Mouse (Mus musculus) retina, postnatal 7 days (tissue): ENCODE measurements around the gene Slamf9.

Experiments
- DNase-seq: peaks from one replicate; pipeline ENCODE4 v3.0.0-alpha.2; 2012; ENCODE audit warnings: low read depth, low spot score

Slamf9 gene

DNA sequence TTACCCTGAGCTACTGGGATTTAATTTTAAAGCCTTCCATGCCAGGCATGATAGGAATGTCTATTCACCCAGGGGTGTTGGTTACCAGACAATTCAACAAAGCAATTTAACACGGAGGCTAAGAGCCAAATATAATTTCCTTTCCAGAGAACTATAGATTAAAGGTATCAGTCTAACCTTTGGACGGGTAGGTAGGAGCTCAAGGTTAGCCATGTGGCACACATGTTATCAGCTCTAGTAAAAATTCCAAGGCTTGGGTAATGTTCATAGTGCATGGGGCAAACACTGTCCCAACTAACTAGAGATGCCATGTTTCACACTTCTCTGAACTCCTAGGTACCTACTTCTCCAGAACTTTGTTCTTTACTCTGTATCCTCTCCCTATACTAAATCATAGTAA is 13.6 kb upstream of the Slamf9 start:
- DNase-seq = no peak

GRCm38 (mm10) chr1:172462534-172462933 is 12.6 kb upstream of the Slamf9 start:
- no peak for DNase-seq

DNA sequence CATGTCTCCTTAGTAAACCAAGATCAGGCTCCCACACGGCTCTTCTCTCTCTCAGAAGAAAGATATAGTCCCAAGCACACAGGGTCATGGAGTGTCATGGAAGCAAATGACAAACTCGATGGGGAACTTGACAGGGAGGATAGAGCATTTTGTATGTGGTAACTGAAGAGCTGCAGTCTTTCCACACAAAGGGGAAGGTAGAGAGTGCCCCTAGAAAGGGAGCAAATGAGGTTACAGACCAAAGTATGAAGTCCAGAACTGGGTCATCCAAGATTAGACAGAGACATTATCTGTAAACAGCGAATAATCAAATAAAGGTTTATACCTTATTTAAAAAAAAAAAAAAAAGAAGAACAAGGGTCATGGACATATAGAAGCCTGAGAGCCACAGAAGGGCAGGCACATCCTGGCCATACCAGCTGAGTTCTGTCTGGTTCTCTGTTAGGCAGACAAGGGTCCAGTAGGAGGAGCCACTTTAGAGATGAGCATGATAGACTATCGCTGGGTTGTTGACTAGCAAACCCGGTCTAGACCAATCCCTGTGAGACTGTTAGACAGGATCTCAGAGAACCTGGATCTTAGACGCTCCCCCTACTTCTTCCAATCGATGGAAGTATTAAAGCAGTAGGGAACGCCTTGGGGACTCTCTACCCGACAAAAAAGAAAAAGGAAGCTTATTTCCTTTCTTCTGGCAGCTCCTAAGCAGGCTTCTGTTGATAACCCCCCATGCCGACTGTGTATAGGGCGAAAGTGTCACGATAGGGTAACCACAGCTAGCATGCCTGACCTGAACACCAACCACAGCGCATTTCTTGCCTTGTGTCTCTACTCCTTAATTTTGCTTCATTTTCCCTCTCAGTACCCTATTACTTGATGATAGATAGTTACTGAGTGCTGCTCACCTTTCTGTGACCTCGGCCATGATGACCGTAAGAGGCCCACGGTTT is 11.5 kb upstream of the Slamf9 start:
- DNase-seq = no peak

DNA sequence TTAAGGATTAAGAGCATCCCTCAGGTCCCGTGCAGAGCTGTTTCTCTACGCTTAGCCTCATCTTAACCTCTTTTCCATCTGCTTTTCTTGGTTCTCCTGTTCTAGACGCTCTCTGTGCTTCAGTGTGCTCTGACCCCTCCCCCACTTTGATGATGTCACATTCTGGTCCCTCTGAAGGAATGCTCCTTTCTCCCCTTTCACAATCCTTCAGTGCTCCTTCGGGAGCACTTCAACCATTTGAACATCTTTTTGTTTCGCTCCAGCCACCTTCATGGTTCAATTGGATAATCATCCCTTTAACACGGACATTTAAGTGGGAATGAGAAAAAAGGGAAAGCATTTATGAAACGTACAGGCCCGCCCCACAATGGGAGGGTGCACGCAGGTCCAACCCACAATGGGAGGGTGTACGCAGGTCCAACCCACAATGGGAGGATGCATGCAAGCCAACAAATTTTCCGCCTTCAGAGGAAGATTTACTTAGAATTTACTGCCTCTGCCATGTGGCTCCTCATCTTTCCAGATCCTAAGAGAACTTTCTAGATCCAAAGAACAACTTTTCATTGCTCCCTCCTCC is 6.8 kb upstream of the Slamf9 start:
- no peak for DNase-seq

GRCm38 (mm10) chr1:172469373-172469772 is 5.8 kb upstream of the Slamf9 start:
- no peak for DNase-seq

- DNase-seq = no peak
Measured at GRCm38 (mm10) chr1:172469810-172470448, 5.2 kb upstream of the Slamf9 start.

DNA sequence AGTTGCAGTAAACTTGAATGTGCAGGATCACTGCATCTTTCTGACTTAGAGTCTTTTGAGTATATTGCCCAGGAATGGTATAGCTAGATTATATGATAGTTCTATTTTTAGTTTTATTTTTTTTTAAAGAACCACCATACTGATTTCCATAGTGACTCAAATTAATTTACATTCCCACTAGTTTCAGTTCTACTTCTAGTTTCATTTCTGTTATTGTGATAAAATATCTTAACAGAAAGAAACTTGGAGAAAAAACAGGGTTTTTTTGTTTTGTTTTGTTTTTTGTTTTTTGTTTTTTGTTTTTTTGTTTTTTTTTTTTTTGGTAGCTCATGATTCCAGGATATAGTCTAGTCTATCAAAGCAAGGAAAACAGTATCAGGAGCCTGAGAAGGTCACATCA is 2.2 kb upstream of the Slamf9 start:
- DNase-seq = no peak

GRCm38 (mm10) chr1:172474196-172474595 is 962 bp upstream of the Slamf9 start:
- DNase-seq = no peak

- no peak for DNase-seq
Measured at GRCm38 (mm10) chr1:172478020-172478419, 2.9 kb downstream of the Slamf9 start.

- DNase-seq = no peak
Measured at GRCm38 (mm10) chr1:172480376-172480775, 5.2 kb downstream of the Slamf9 start.

GRCm38 (mm10) chr1:172481111-172481510 is 6.0 kb downstream of the Slamf9 start:
- DNase-seq = no peak

GRCm38 (mm10) chr1:172481540-172482280 is 6.6 kb downstream of the Slamf9 start, which contains the start of gene Igsf9:
Igsf9 (plus strand) TSS chr1:172481788.
- DNase-seq = peak; percentile 86

- no peak for DNase-seq
Measured at GRCm38 (mm10) chr1:172482518-172483360, 7.6 kb downstream of the Slamf9 start.

- DNase-seq = no peak
Measured at GRCm38 (mm10) chr1:172483361-172483660, 8.2 kb downstream of the Slamf9 start.

- no peak for DNase-seq
Measured at GRCm38 (mm10) chr1:172484236-172484635, 9.1 kb downstream of the Slamf9 start.

GRCm38 (mm10) chr1:172484671-172485070 is 9.5 kb downstream of the Slamf9 start:
- DNase-seq = no peak

DNA sequence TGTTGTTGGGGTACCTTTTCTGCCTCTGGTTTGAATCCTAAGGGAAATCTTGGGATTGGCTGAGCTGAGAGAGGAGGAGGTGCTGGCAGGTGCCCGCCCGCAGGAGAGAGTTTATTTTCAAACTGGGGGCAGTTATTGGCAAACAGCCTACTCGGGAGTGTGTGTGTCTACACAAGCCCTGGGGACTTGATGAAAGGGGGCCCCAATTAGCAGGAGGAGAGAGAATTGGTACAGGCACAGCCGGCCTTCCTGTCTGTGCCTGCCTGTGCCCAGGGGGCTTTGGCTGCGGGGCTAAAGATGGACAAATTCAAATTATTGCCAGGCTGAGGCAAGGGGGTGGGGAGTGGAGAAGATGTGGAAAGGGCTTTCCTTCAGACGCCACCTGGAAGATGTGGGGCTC is 10.7 kb downstream of the Slamf9 start:
- no peak for DNase-seq

DNA sequence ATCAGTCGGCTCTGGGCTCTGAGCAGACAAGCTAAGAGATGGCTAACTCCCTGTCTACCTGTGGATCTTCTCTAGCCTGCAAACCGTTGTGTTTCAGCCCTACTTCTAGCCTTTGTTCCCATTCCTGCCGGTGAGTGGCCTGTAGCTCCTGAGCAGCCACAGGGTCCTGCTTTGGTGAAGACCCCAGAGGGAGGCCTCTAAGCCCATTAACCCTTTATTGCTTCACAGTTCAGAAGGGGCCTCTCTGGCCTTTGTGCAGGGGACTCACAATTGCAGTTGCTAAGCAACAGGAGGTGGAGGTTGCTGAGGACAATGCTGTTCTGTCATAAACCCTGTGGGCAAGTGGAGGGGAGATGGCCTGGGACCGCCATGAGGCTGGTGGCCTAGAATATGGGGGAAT is 11.1 kb downstream of the Slamf9 start:
- no peak for DNase-seq

DNA sequence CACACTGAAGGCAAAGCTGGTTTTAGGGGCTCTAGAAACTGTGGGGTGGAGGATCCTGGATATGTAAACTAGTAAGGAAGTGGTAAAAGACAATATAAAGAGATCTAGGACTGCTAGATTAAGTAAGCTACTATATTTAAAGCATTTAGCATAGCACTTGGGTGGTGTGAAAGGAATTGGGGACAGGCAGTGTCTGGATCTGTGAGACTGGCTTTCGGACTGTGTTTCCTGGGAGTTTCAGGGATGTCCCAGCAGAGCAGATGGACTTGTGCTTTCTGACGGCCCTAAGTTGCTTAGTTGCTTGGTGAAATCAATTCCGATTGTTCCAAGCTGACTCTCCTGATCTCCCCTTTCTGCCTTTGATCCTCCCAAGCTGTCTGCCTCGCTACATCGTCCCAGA is 11.5 kb downstream of the Slamf9 start:
- DNase-seq = no peak

GRCm38 (mm10) chr1:172487859-172488258 is 12.7 kb downstream of the Slamf9 start:
- no peak for DNase-seq

DNA sequence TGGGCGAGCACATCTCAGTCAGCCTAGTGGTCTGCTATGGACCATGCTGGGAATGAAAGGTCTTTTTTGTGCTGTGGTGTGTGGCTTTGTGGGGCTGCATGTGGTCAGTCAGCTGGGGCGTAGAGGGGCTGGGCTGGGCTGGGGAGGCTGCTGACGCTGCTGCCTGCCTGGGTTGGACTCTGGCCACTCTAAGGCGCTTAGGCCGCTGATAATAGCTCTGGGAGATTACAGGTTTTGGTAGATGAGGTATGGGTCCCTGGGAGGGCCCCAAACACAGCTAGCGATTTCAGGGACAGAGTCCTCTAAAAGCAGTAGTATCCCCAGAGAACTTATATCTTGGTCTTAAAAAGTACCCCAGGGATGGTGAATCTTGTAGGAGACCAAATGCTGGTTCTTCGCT is 13.7 kb downstream of the Slamf9 start:
- DNase-seq = no peak
